Mouse (Mus musculus) MEL (cell line): ENCODE measurements around the gene Foxo3. TPM values are rescaled to one million over a fixed set of nuclear protein-coding genes. Genes with fewer than 3 reads are reported as not detected.

Experiments used
- DNase-seq: peaks from one replicate; pipeline ENCODE4 v3.0.0; 2011; ENCODE audit warnings: low read depth, low spot score
- H3K27ac ChIP-seq: 2 replicates; pipeline ENCODE4 v1.5.1; 2012; ENCODE audit warnings: low read depth, mild to moderate bottlenecking, control low read depth, low read length, moderate library complexity; ENCODE audit not compliant: control insufficient read depth
- H3K27me3 ChIP-seq, 2 experiments: fragments of 150-350 bp in 1 of 2; sonication (generic) in 1 of 2; 2 replicates each; pipeline ENCODE4 v1.6.1; 2012; ENCODE audit warnings: low read length in 2 of 2, mild to moderate bottlenecking in 2 of 2, improper control_type of control experiment in 1 of 2, moderate library complexity in 1 of 2; ENCODE audit not compliant: insufficient read depth in 2 of 2, control insufficient read depth in 1 of 2
- H3K36me3 ChIP-seq, 2 experiments: 2 replicates each; pipeline ENCODE4 v1.6.1; 2012 to 2014; ENCODE audit warnings: low read length in 2 of 2, improper control_type of control experiment in 1 of 2, inconsistent platforms in 1 of 2, mild to moderate bottlenecking in 1 of 2; ENCODE audit not compliant: insufficient read depth in 2 of 2, control insufficient read depth in 1 of 2
- H3K4me1 ChIP-seq, 2 experiments: fragments of 150-350 bp in 1 of 2; sonication (generic) in 1 of 2; 2 replicates each; pipeline ENCODE4 v1.6.1; 2012; ENCODE audit warnings: low read length in 2 of 2, improper control_type of control experiment in 1 of 2, mild to moderate bottlenecking in 1 of 2; ENCODE audit not compliant: insufficient read depth in 2 of 2, control insufficient read depth in 1 of 2
- H3K4me3 ChIP-seq, 2 experiments: fragments of 150-350 bp in 1 of 2; sonication (generic) in 1 of 2; 2 replicates each; pipeline ENCODE4 v1.5.1; 2012; ENCODE audit warnings: low read depth in 2 of 2, low read length in 2 of 2, mild to moderate bottlenecking in 2 of 2, moderate library complexity in 2 of 2, control low read depth in 1 of 2, improper control_type of control experiment in 1 of 2; ENCODE audit not compliant: control insufficient read depth in 1 of 2, insufficient read depth in 1 of 2
- H3K79me2 ChIP-seq: 2 replicates; pipeline ENCODE4 v1.6.1; 2012; ENCODE audit warnings: mild to moderate bottlenecking, low read length, moderate library complexity; ENCODE audit not compliant: control insufficient read depth, poor library complexity, insufficient read depth
- H3K9ac ChIP-seq: 2 replicates; pipeline ENCODE4 v1.6.1; 2012; ENCODE audit warnings: low read depth, mild to moderate bottlenecking, control low read depth, low read length, moderate library complexity; ENCODE audit not compliant: control insufficient read depth, poor library complexity, severe bottlenecking
- H3K9me3 ChIP-seq: fragments of 150-350 bp; sonication (generic); replicated peaks from 2 replicates; pipeline ENCODE4 v1.6.1; 2012; ENCODE audit warnings: mild to moderate bottlenecking, low read length, improper control_type of control experiment, moderate library complexity; ENCODE audit not compliant: insufficient read depth
- CHD2 ChIP-seq: IDR thresholded peaks from 2 replicates; pipeline ENCODE4 v1.6.1; 2011; ENCODE audit warnings: low read length, improper control_type of control experiment
- CTCF ChIP-seq, 3 experiments: IDR thresholded peaks in 2 of 3; conservative IDR thresholded peaks in 1 of 3; 2 replicates each; pipeline ENCODE4 v1.5.1; 2011 to 2012; ENCODE audit warnings: low read length in 3 of 3, low read depth in 2 of 3, mild to moderate bottlenecking in 2 of 3, improper control_type of control experiment in 1 of 3, inconsistent platforms in 1 of 3, mixed read lengths in 1 of 3, moderate library complexity in 1 of 3; ENCODE audit not compliant: control insufficient read depth in 1 of 3, insufficient read depth in 1 of 3, poor library complexity in 1 of 3, severe bottlenecking in 1 of 3
- E2F4 ChIP-seq: IDR thresholded peaks from 2 replicates; pipeline ENCODE4 v1.6.1; 2011; ENCODE audit warnings: low read depth, low read length, improper control_type of control experiment, borderline replicate concordance
- ELF1 ChIP-seq: IDR thresholded peaks from 2 replicates; pipeline ENCODE4 v1.6.1; 2014; ENCODE audit warnings: low read depth, mild to moderate bottlenecking, inconsistent platforms, low read length, improper control_type of control experiment, moderate library complexity
- EP300 ChIP-seq, 2 experiments: IDR thresholded peaks; 2 replicates each; pipeline ENCODE4 v1.6.1; 2011; ENCODE audit warnings: improper control_type of control experiment in 2 of 2, low read length in 2 of 2, low read depth in 1 of 2, mild to moderate bottlenecking in 1 of 2
- ETS1 ChIP-seq: IDR thresholded peaks from 2 replicates; pipeline ENCODE4 v1.6.1; 2012; ENCODE audit warnings: low read depth, mild to moderate bottlenecking, inconsistent platforms, low read length, improper control_type of control experiment, moderate library complexity
- JUND ChIP-seq: IDR thresholded peaks from 2 replicates; pipeline ENCODE4 v1.6.1; 2011; ENCODE audit warnings: low read depth, mild to moderate bottlenecking, improper control_type of control experiment, low read length
- MAFK ChIP-seq: IDR thresholded peaks from 2 replicates; pipeline ENCODE4 v1.6.1; 2011; ENCODE audit warnings: low read depth, mild to moderate bottlenecking, low read length, improper control_type of control experiment, borderline replicate concordance
- MAX ChIP-seq: IDR thresholded peaks from 2 replicates; pipeline ENCODE4 v1.6.1; 2011; ENCODE audit warnings: low read length, improper control_type of control experiment
- MAZ ChIP-seq: IDR thresholded peaks from 2 replicates; pipeline ENCODE4 v1.6.1; 2012; ENCODE audit warnings: low read depth, mild to moderate bottlenecking, inconsistent platforms, low read length, improper control_type of control experiment
- MEF2A ChIP-seq: IDR thresholded peaks from 2 replicates; pipeline ENCODE4 v1.6.1; 2014; ENCODE audit warnings: low read depth, mild to moderate bottlenecking, inconsistent platforms, low read length, improper control_type of control experiment; ENCODE audit not compliant: poor library complexity, insufficient replicate concordance, severe bottlenecking; ENCODE audit errors: extremely low read depth
- MXI1 ChIP-seq: IDR thresholded peaks from 2 replicates; pipeline ENCODE4 v1.6.1; 2011; ENCODE audit warnings: mild to moderate bottlenecking, low read depth, low read length, improper control_type of control experiment
- MYB ChIP-seq: IDR thresholded peaks from 2 replicates; pipeline ENCODE4 v1.6.1; 2011; ENCODE audit warnings: mild to moderate bottlenecking, low read depth, low read length, improper control_type of control experiment
- MYC ChIP-seq: IDR thresholded peaks from 2 replicates; pipeline ENCODE4 v1.6.1; 2011; ENCODE audit warnings: low read depth, mild to moderate bottlenecking, low read length, improper control_type of control experiment, moderate library complexity
- NELFE ChIP-seq: IDR thresholded peaks from 2 replicates; pipeline ENCODE4 v1.6.1; 2011; ENCODE audit warnings: low read depth, low read length, improper control_type of control experiment
- POLR2A ChIP-seq, 2 experiments: IDR thresholded peaks; 2 replicates each; pipeline ENCODE4 v1.6.1; 2011 to 2012; ENCODE audit warnings: low read length in 2 of 2, mild to moderate bottlenecking in 2 of 2, control low read depth in 1 of 2, improper control_type of control experiment in 1 of 2, low read depth in 1 of 2, moderate library complexity in 1 of 2; ENCODE audit not compliant: control insufficient read depth in 1 of 2, insufficient read depth in 1 of 2, poor library complexity in 1 of 2
- POLR2AphosphoS2 ChIP-seq: IDR thresholded peaks from 2 replicates; pipeline ENCODE4 v1.6.1; 2011; ENCODE audit warnings: low read length, improper control_type of control experiment
- POLR2AphosphoS5 ChIP-seq: IDR thresholded peaks from 2 replicates; pipeline ENCODE4 v1.6.1; 2012; ENCODE audit warnings: low read depth, borderline replicate concordance, mild to moderate bottlenecking, inconsistent platforms, low read length, moderate library complexity, mixed read lengths
- RAD21 ChIP-seq: IDR thresholded peaks from 2 replicates; pipeline ENCODE4 v1.6.1; 2011; ENCODE audit warnings: mild to moderate bottlenecking, low read depth, low read length, improper control_type of control experiment
- RCOR1 ChIP-seq: IDR thresholded peaks from 2 replicates; pipeline ENCODE4 v1.6.1; 2012; ENCODE audit warnings: low read depth, mild to moderate bottlenecking, inconsistent platforms, low read length, improper control_type of control experiment
- SIN3A ChIP-seq: IDR thresholded peaks from 2 replicates; pipeline ENCODE4 v1.6.1; 2012; ENCODE audit warnings: low read length, improper control_type of control experiment, inconsistent platforms
- SMC3 ChIP-seq: IDR thresholded peaks from 2 replicates; pipeline ENCODE4 v1.6.1; 2011; ENCODE audit warnings: low read depth, low read length, improper control_type of control experiment
- TAL1 ChIP-seq: IDR thresholded peaks from 2 replicates; pipeline ENCODE4 v1.6.1; 2012; ENCODE audit warnings: mild to moderate bottlenecking, inconsistent platforms, low read length, moderate library complexity, mixed read lengths
- TBP ChIP-seq: IDR thresholded peaks from 2 replicates; pipeline ENCODE4 v1.8.0; 2011; ENCODE audit warnings: low read depth, low read length, improper control_type of control experiment
- UBTF ChIP-seq: IDR thresholded peaks from 2 replicates; pipeline ENCODE4 v1.6.1; 2012; ENCODE audit warnings: low read depth, mild to moderate bottlenecking, inconsistent platforms, low read length, improper control_type of control experiment, moderate library complexity, borderline replicate concordance; ENCODE audit not compliant: insufficient read depth
- USF1 ChIP-seq: IDR thresholded peaks from 2 replicates; pipeline ENCODE4 v1.6.1; 2014; ENCODE audit warnings: low read depth, mild to moderate bottlenecking, inconsistent platforms, low read length, improper control_type of control experiment, moderate library complexity
- USF2 ChIP-seq, 2 experiments: IDR thresholded peaks; 2 replicates each; pipeline ENCODE4 v1.6.1; 2011 to 2012; ENCODE audit warnings: improper control_type of control experiment in 2 of 2, low read length in 2 of 2, borderline replicate concordance in 1 of 2, inconsistent platforms in 1 of 2, low read depth in 1 of 2, mild to moderate bottlenecking in 1 of 2; ENCODE audit not compliant: insufficient read depth in 1 of 2
- ZNF384 ChIP-seq: IDR thresholded peaks from 2 replicates; pipeline ENCODE4 v1.6.1; 2012; ENCODE audit warnings: low read depth, mild to moderate bottlenecking, inconsistent platforms, low read length, improper control_type of control experiment
- polyA plus RNA-seq, 2 experiments: library from polyadenylated mRNA; stranded (reverse) in 1 of 2; unstranded in 1 of 2; fragments of >175 nt in 1 of 2; fragments of >200 nt in 1 of 2; gene quantifications; 2 replicates each; pipeline versions ENCODE4 v1.2.1 to v1.2.4; 2012; ENCODE audit warnings: low replicate concordance in 2 of 2, low read depth in 1 of 2; ENCODE audit not compliant: insufficient read length in 2 of 2, insufficient read depth in 1 of 2, missing spikeins in 1 of 2
- total RNA-seq: library from RNA; depleted of rRNA; stranded (reverse); fragments of 300-350 nt; gene quantifications from 2 replicates; pipeline ENCODE4 v1.2.3, GENCODE M21; 2012

Foxo3 gene
- total and polyA plus RNA-seq, 3 experiments = 21.0 to 103 (median 27.2) TPM

DNA sequence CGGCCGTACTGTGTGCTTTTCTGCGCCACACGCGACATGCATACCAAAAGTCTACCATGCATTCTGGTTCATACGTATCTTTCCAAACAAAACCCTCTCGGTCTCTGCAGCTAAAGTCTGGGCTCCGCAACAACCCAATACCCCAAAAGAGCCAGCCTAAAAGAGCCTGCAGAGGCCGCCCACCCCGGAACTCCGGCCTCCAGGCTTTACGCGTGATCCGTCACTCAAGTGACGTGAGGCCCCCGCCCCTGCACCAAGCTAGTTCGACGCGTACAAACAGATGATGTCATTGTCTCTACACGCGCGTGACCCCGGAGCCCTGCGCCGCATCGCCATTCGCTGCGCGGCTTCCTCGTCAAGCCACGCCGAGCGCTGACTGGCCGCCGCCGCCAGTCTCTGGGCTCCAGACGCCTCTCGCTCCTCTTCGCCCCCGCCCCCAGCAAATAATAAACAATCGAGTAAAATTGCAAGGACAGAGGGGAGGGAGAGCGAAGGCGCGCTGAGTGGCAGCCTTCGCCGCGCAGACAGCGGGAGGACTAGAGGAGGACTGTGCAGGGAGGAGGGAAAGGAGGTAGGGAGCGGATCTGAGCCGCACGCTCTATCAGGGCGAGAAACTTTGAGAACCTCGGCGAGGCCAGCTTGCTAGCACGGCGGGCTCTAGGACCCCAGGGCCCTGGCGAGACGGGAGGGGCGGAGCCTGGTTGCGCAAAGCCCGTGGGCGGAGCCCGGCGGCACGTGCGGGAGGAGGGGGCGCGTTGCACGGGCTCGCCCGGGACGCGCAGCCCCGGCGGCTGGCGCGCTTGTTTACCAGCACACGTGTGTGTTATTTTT is 1.1 kb upstream of the Foxo3 start (continued):
- TF ChIP-seq MAZ (peak; percentile 99; the same call in 1 of the 2 replicates), TAL1 (no peak), JUND (no peak), RCOR1 (no peak), MEF2A (no peak), CTCF (IDR thresholded peaks at IDR 0.05 in 2 of 3, conservative IDR thresholded peaks at IDR 0.05 in 1 of 3; ENCODE audit: control insufficient read depth in 1 of 3, insufficient read depth in 1 of 3, low read depth in 2 of 3, low read length in 3 of 3, poor library complexity in 1 of 3, severe bottlenecking in 1 of 3) (peak in 1 of 3 experiments; percentile 20; a peak in 1 of 6 replicates), MYB (no peak), USF1 (peak; percentile 78), NELFE (peak; percentile 35), UBTF (0 out of 2 replicates have a peak, but pooled peaks have one; percentile 39), EP300 (IDR thresholded peaks at IDR 0.05; ENCODE audit: low read depth in 1 of 2, low read length in 2 of 2) (no peak), POLR2AphosphoS2 (0 out of 2 replicates have a peak, but pooled peaks have one; percentile 28), E2F4 (no peak), POLR2A (IDR thresholded peaks at IDR 0.05; ENCODE audit: control insufficient read depth in 1 of 2, insufficient read depth in 1 of 2, low read depth in 1 of 2, low read length in 2 of 2, poor library complexity in 1 of 2) (peak; percentile 44 to 48; a peak in 3 of 4 replicates), USF2 (IDR thresholded peaks at IDR 0.05; ENCODE audit: borderline replicate concordance in 1 of 2, insufficient read depth in 1 of 2, low read depth in 1 of 2, low read length in 2 of 2) (no peak), POLR2AphosphoS5 (no peak), MYC (0 out of 2 replicates have a peak, but pooled peaks have one; percentile 32), CHD2 (no peak; the same call in 1 of the 2 replicates), MAX (peak; percentile 97), TBP (peak; percentile 67; the same call in 1 of the 2 replicates)
- TF ChIP-seq, all 39 proteins: peak for 19

DNA sequence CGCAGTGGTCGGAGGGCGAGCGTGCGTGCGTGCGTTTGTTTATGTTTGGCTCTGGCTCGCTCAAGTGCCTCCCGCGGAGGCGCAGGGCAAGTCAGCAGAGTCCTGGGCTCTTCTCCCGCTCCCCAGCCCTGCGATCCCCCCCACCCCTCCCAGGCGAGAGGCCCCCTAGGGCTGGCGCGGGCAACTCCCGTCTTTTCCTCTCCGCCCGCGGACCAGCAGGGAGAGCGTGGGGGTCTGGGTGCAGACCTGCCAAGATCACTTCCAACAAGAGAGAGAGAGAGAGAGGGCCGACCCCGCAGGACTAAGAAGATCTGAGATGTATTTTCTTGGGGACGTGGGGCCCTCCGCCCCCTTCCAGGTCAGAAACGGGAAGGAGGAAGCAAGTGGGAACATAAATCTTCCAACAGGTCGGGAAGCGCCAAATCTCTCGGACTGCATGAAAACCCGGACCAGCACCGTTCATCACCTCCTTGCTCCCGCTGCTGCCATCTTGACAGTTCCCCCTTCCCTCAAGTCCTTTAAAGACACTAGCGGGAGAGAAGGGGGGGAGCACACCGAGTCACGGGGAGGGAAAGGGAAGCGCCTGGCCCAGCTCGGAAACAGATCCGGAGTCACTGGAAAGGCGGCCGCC is 569 bp downstream of the Foxo3 start:
- Histone ChIP-seq H3K4me1 (peaks cover 17 to 23% of the 10 kb centered on the region in 2 experiments), H3K4me3 (peak overlapping the region; percentile 67 to 91), H3K79me2 (peaks cover 31% of the 10 kb centered on the region), H3K27me3 (no peaks in the 10 kb centered on the region), H3K9ac (peak overlapping the region; percentile 89), H3K36me3 (peaks cover 0 to 20% of the 10 kb centered on the region in 2 experiments; a peak in 3 of 4 replicates), H3K27ac (peak overlapping the region; percentile 74), H3K9me3 (no peaks in the 10 kb centered on the region)
- peak; percentile 81 for DNase-seq
- TF ChIP-seq UBTF (no peak), ELF1 (no peak), MAZ (no peak), SMC3 (no peak; the same call in 1 of the 2 replicates), NELFE (no peak), SIN3A (peak; percentile 91), ZNF384 (no peak), USF1 (peak; percentile 13; the same call in 1 of the 2 replicates), MXI1 (peak; percentile 26), MAFK (no peak), RAD21 (no peak), ETS1 (no peak), MAX (peak; percentile 3; the same call in 1 of the 2 replicates), POLR2A (IDR thresholded peaks at IDR 0.05; ENCODE audit: control insufficient read depth in 1 of 2, insufficient read depth in 1 of 2, low read depth in 1 of 2, low read length in 2 of 2, poor library complexity in 1 of 2) (no peak; a peak in 1 of 4 replicates), E2F4 (no peak), POLR2AphosphoS2 (no peak)
